Mouse (Mus musculus): ENCODE results near the gene Gm48552.

- TF ChIP-seq POLR2A (IDR thresholded peaks at IDR 0.05; ENCODE audit: borderline replicate concordance, extremely low read depth, low read depth, low read length), result no peak
- no peak for TF ChIP-seq CTCF (IDR thresholded peaks at IDR 0.05; ENCODE audit: insufficient read depth, low read length)
Observed at GRCm38 (mm10) chr10:81344421-81345161, 44.2 kb upstream of the Gm48552 start.

Data from lung, adult 2 months (tissue).